Mouse (Mus musculus) testis, adult 2 months (tissue): ENCODE measurements around the gene Nlk.

Experiments
- CTCF ChIP-seq: fragments of 200-500 bp; IDR thresholded peaks from 2 replicates; pipeline ENCODE4 v1.5.1; 2012; ENCODE audit warnings: low read depth, mild to moderate bottlenecking, inconsistent platforms, low read length, moderate library complexity; ENCODE audit not compliant: control insufficient read depth, insufficient read depth, insufficient replicate concordance
- POLR2A ChIP-seq: fragments of 200-500 bp; IDR thresholded peaks from 2 replicates; pipeline ENCODE4 v1.6.1; 2012; ENCODE audit warnings: low read depth, mild to moderate bottlenecking, inconsistent platforms, low read length, moderate library complexity; ENCODE audit not compliant: control insufficient read depth

DNA sequence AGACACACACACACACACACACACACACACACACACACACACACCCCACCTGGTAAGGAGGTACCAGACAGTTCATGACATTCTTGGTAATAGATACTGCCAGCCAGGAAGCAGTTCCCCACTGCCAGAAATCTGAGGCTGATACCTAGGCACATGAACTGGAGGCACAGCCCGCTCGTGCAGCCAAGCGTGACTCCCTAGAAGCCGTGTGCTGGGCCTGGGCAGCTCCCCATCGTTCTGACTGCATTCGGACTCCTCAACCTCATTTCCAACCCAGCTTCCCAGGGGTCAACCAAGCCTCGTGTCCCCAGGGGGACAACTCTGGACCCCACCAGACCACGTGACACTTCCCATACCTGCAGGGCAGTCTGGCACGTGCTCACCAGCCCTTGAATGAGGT lies 168.5 kb downstream of the Nlk start:
- no peak for TF ChIP-seq CTCF
- TF ChIP-seq POLR2A: no peak
